Mouse (Mus musculus): ENCODE results near the gene Scamp3.

Scamp3 gene

DNA sequence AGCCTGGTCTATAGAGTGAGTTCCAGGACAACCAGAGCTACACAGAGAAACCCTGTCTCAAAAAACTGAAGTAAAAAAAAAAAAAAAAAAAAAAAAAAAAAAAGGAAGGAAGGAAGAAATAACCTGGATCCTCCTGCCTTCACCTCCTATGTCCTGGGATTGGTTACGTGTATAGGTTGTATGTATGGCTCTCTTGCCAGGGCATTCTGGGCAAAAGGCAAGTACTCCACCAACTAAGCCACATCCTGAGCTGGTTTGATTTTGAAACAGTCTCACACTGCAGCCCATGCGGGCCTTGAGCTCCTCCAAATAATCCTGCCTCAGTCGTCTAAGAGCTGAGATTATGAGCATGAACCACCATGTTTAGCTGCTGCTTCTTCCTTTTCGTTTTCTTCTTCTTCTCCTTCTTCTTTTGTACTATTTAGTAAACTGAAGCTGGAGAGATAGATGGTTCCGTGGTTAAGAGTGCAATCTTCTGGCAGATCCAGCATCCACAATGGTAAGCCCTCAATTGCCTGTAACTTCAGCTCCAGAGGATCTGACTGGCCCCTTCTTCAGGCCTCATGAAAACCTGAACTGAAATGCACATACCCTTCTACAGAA is 13.5 kb upstream of the Scamp3 start:
- DNase-seq = no peak

DNA sequence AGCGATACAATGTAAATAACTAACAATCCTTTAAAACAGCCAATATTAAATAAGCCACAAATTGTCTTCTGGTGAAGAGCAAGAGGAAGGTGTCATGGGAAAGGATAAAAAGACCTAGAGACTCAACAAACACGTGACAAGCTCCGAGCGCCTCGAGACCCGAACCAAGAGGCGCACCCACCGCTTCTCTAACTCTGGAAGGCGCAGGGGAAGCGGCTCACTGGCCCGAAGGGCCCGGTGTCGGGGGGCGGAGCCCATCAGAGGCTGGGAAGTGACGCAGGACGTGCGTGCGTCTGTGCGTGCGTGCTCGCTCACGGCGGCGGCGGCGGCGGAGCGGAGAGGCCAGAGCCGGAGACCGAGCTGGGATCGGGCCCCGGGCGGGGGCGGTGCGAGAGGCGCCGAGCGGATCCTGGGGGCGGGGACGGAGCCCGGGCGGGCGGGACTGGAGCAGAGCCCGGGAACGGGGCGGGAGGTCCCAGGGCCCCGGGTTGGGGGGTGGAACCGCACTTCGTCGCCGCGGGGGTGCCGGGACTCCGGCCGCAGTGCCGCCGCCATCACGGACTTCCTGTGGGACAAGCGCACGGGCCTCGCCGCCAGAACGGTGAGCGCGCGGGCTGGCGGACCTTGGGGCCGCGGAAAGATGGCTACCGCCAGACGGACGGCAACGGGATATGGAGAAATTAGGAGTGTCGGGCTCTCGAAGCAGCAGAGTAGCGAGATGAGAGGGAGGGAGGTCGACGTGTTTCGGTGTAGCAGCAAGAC is 12.6 kb upstream of the Scamp3 start, which contains the start of gene Clk2:
Gene Clk2, plus strand, starts transcription at position 290 of the 762 bp plus-strand sequence.
- DNase-seq = peak; percentile 98

DNA sequence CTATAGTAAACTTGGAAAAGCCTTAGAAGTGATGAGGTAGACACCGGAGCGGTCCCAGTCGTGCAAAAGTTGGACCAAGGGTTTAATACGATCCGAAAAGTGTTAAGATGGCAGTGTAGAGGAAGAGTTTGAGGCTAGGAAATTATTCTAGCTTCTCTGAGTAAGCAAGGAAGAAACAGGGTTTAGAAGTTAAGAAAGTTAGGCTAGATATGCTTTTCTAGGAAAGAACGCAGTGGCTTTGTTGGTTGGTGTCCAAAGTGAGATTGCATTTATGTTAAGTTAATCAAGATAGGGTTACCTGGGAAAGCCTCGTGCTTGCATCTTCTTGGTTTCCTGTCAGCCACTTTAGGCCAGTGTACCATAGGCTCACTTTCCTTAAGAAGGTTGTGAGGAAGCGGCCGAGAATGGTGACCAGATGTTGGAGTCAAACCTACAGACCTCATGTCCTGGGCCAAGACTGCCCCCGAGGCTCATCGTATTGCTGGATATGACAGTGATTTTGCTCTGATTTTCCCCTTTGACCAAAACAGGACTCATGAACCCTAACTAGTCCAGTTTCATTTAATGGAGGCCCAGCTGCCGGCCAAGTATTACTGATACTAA is 11.9 kb upstream of the Scamp3 start:
- no peak for DNase-seq

DNA sequence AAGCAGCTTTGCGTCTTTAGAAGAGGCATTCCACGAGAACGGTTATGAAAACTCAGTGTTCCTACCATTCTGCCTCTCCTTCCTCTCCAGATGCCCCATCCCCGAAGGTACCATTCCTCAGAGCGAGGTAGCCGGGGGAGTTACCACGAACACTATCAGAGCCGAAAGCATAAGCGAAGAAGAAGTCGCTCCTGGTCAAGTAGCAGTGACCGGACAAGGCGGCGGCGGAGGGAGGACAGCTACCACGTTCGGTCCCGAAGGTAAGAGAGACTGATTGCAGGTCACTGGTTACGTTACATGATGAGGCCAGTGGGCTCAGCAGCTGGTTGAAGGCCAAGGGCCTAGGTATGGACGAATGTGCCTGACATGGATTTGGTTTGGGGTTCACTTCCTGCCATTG is 10.3 kb upstream of the Scamp3 start:
- no peak for DNase-seq

DNA sequence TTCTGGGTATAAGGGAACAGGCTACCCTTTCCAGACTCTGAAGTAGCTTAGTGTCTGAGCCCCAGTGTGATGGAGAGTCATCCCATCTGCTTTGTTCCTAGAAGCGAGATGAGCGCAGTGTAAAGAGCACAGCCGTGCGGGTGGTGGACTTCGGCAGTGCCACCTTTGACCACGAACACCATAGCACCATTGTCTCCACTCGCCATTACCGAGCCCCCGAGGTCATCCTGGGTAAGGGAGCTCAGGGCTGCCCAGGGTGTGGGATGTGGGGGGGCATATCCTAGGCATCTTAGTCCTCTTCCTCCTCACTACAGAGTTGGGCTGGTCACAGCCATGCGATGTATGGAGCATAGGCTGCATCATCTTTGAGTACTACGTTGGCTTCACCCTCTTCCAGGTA is 2.4 kb upstream of the Scamp3 start:
- DNase-seq = no peak

DNA sequence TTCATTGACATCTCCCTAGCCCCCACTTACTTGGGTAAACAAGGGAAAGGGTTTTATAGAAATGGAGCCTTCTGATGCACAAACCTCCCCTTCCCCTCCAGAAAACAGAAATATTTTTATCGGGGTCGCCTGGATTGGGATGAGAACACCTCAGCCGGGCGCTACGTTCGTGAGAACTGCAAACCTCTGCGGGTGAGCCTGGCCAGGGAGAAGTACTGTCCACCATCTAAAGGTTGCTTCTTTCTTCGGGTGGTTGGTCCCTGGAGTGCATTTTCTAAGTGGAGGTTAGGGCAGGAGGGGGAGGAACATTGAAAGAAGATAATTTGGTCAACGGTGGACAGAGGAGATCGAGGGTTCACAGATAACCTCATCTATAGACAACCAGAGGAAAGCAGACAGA is 1.7 kb upstream of the Scamp3 start:
- DNase-seq = no peak

DNA sequence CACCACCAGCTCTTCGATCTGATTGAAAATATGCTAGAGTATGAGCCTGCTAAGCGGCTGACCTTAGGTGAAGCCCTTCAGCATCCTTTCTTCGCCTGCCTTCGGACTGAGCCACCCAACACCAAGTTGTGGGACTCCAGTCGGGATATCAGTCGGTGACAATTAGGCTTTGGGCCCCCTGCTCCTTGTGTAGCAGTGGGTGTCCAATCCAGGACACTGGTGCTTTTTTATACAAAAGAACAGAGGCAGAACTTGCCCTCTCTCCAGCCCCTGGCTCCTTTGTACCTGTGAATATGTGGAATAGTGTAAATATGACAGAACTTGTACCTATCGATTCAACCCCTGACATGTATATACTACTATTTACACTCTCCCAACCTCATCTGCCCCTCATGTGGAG is 852 bp upstream of the Scamp3 start:
- DNase-seq = no peak

DNA sequence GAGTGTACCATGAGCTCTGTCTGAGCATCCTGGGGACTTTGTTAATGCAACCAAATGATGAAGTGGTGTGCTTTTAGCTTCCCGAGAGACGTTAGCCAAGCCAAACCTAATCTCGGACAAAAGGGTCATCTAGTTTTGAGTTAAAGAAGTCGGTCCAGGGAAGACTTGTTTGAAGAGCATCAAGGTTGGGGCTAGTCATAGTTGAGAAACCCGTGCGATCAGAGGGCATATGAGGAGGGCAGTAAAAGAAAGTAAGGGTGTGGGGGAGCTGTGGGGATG is 773 bp downstream of the Scamp3 start:
- no peak for DNase-seq

DNA sequence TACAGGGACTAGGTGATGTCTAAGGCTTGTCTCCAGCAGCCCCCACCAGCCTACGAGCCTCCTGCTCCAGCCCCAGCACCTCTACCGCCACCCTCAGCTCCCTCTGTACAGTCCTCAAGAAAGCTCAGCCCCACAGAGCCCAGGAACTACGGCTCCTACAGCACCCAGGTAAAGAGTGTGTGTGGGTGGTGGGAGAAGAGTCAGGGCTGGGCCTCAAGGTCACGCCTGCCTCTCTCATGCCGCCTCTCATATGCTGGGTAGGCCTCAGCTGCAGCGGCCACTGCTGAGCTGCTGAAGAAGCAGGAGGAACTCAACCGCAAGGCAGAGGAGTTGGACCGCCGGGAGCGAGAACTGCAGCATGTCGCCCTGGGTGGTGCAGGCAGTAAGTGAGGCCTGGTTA is 1.8 kb downstream of the Scamp3 start:
- DNase-seq = no peak

DNA sequence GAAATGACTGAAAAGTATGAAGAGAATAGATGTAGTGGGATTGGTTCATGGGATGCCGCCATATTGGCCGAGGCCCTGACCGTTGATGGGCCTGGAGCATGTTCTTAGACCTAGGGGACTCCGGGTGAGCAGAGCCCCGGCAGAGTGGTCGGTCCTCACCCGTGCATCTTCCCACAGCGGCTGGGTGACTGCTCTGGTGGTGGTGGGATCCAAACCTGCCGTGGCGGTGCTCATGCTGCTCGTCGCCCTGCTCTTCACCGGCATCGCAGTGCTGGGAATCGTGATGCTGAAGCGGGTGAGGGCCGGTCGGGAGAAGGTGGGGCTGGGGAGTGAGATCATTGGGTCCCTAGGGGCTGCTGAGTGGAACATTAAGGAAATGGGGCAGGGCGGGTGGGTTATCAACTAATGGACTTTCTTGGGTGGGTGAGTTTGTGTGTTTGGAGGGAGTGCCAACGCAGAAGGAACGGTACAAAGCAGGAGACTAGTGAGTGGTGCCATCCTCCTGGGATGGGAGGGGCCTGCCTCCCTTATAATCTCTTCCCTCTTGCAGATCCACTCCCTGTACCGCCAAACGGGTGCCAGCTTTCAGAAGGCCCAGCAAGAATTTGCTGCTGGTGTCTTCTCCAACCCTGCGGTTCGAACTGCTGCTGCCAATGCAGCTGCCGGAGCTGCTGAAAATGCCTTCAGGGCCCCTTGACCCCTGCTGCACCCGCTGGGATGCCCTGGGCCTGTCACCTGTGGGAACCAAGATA is 4.7 kb downstream of the Scamp3 start:
- no peak for DNase-seq

DNA sequence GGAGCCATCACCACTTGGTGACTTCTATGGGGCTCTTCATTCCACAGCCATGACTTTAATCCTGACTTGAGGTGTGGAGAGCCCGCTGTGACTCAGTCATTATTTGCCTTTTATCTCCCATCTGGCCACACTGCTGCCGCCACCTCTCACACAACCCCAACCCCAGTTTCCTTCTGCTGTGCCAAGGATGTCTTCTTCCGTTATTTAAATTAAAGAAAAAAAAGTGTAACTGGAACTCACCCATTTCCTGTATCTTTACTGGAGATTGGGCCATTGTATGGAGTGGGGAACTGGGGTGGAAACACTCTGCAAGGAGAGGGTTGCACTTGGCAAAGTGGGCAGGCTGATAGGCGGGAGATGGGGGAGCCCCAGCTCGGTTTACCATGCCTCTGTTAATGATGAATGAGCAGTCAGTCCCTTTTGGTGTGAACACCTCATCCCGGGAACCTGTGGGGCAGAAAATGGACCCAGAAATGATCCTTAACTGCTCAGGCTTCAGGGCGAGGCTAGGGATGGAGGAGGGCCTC is 5.3 kb downstream of the Scamp3 start:
- no peak for DNase-seq

DNA sequence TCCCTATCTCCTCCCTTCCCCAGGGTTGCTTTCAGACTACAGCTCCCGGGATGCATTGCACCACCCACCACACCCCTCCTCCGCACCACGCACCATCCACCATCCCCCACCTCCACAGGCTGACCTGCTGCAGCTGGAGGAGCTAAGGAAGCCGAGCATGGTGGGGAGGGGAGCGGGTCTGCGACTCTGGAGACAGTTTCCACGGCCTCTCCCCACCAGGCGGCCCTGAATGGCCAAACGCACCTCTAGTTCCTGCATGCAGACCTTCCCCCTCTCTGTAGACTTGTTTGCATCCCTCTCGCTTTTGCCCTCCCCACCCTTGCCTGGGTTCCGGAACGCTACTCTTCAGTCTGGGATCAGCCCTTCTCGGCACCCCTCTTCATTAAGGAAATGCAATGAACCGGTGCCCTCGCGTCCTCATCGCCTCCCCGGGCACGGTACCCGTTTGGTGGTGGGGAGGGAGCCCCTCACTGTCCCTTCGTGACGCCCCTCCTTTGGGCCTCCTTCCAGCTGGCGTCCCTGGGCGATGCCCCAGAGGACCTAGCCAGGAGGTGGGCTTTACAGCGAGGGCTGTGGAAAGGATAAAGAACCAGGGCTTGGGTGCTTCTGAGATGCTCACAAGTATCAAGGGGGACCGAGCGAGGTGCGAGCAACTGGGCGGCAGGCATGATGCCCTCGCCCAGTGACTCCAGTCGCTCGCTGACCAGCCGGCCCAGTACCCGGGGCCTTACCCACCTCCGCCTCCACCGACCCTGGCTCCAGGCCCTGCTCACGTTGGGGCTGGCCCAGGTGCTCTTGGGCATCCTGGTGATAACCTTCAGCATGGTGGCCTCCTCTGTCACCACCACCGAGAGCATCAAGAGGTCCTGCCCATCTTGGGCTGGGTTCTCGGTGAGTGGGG is 6.0 kb downstream of the Scamp3 start, which contains the start of gene Fam189b:
Gene Fam189b, plus strand, starts transcription at position 86 of the 901 bp plus-strand sequence.
- DNase-seq = peak; percentile 85

DNA sequence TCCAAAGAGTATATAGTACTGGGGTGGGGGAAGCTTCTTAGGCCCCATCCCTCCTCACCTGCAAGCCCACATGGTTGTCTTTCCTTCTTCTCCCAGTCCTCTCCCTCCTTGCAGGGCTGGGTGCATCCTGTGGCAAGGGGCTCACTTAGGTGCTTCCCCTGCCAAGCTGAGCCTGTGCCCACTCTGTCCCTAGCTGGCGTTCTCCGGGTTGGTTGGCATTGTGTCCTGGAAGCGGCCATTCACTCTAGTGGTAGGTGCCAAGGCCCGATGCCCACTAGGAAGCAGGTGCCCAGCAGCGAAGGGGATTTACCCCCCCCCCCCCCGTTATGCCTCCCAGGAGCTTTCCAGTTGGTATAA is 6.7 kb downstream of the Scamp3 start:
- DNase-seq = no peak

DNA sequence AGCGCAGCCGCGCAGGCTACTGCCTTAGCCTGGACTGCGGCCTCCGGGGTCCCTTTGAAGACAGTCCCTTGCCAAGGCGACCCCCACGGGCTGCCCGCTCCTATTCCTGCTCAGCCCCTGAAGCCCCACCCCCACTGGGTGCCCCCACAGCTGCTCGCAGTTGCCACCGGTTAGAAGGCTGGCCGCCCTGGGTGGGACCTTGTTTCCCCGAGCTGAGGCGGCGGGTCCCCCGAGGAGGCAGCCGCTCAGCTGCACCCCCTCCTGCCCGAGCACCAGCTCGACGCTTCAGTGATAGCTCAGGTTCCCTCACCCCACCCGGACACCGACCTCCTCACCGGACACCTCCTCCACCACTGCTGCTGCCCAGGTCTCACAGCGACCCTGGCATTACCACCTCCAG is 9.9 kb downstream of the Scamp3 start:
- DNase-seq = no peak

DNA sequence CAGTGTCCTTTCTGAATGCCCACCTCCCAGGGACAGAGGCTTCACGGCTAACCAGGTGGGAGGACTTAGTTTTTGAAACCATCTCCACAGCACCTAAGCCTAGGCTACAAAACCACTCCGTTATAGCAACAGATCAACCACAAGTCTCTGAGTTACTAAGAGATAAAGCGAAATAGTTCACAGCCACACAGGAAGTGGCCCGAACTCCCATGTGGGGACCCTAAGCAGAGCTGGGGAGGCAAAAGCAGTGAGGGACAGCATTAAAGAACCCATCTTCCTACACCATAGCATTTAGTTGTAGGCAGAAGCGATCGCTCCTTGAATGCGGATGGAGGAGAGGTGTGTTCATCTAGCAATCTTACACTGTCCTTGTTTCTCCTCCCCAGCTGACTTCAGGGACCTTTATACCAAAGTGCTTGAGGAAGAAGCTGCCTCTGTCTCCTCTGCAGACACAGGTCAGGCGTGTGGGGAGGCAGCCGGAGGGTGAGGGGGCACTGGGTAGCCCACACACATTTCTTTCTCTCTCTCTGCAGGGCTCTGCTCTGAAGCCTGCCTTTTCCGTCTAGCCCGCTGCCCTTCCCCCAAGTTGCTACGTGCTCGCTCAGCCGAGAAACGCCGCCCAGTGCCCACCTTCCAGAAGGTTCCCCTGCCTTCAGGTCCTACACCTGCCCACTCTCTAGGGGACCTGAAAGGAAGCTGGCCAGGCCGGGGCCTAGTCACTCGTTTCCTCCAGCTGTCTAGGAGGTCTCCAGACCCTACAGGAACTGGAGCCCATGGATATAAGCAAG is 10.6 kb downstream of the Scamp3 start:
- no peak for DNase-seq

DNA sequence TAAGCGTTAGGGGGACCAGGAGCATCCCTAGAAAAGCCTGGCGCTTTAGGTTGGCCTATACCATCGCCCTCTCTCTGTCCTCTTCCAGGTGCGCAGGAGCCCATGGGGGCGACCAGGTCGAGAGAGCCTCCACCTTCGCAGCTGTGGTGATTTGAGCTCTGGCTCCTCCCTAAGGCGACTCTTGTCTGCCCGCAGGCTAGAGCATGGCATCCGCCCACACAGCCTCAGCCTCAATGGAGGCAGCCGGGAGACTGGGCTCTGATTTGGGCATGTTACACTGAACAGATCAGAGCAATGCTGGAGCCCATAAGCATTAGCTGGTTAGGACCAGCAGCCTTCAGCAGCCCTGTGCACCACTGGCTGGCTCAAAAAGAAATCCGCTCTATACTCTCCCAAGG is 11.2 kb downstream of the Scamp3 start:
- no peak for DNase-seq

DNA sequence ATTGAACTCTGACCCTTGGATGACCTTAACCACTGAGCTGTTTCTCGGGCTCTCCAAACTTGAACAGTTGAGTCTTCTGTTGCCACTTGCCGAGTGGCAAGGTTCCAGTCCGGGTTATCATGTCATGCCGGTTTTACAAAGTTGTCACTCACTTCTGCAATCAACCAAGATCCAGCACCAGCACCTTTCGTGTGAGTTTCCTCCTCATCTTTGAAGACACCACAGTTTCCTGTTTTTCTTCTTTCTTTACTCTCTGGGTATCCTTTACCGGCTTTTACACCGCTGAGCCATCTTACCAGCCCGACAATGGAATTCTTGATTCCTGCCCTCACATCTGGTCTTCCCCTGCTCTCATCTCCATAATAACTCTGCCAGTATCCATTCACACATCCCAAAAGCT is 13.2 kb downstream of the Scamp3 start:
- no peak for DNase-seq

DNA sequence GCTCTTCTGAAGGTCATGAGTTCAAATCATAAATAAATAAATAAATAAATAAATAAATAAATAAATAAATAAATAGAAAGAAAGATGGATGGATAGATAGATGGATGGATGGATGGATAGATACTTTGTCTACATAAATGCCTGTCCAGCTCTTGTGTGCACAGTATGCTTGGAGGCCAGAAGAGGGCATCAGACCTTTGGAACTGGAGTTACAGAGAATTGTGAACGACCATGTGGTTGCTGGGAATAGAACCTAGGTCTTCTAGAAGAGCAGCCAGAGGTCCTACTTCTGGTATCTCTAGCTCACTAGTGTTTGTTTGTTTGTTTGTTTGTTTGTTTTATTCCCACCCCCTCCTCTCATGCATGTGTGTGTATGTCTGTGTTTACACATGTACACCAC is 16.1 kb downstream of the Scamp3 start:
- DNase-seq = no peak

DNA sequence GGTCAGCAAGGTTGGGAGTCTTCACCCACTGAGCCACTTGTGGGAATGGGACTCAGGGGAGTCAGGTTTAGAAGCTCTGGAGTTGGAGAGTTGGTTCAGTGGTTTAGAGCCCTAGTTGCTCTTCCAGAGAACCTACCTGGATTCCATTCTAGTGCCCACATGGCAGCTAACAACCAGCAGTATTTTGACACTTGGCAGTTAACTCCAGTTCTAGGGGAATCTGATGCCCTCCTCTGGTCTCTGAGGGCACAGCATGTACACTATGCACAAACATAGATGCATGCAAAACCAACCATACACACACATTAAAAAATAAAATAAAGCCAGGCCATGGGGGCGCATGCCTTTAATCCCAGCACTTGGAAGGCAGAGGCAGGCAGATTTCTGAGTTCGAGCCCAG is 16.6 kb downstream of the Scamp3 start:
- DNase-seq = no peak

DNA sequence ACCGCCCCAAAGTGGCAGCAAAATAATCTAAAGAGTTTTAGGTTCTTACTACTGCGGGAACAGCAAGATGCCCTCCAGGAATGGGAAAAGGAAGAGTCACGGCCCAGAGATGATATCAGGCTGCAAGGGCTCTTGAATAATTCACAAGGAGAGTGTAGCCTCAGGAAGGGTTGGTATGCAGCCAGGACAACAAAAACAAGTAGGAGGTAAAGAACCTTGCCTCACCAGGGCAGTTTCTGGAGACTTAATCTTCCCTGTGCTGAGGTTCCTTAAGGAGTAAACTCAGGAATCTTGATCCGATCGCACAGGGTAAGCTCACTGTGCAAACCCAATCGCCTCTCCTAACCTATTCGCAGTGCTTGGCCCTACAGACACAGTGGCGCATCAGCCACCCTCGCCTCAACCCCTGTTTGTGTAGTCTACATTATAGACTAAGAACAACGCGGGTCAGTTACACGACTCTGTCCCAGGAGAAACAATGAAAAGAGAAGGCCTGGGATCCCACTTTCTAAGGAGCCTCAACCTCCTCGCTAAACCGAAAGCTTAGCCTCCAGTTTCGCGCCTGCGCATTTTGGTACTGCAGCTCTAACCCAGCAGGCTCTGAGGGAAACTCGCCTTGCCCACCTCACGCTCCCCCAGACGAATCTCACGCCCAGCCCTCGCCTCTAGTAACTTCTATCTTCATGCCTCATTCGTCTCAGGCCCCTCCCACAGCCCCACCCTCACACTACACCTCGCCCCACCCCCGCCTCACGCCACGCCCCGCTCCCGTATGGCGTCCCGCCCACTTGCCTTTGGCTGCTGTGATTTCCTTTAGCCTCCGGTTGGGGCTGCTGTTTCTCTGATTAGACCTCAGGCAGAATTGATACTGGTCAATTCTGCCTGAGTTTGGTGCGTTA is 19.0 kb downstream of the Scamp3 start:
- peak; percentile 95 for DNase-seq

DNA sequence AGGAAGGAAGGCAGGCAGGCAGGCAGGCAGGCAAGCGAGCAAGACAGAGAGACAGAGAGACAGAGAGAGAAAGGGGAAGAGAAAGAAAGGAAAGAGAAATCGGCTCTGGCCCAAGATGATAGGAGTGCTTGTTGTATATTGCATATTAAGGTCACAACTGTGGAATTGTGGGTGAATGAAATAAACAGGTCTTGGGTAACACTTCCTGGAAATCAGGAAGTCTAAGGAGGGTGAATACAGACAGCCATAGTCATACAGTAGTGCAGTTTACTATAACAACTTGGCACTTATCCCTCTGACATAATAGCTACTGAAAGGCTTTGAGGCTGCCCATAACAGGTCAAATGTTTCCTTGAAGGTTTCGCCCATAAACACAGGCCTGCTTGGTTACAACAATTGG is 22.6 kb downstream of the Scamp3 start:
- no peak for DNase-seq

Measured in liver (tissue).